Mouse (Mus musculus) adrenal gland, adult (tissue): ENCODE data around the gene Col5a3.

ENCODE experiments used
- DNase-seq, 2 experiments: peaks; one replicate each; pipeline ENCODE4 v3.0.0; 2022 to 2023; ENCODE audit warnings: low spot score in 1 of 2; ENCODE audit not compliant: inconsistent age in 2 of 2

The Col5a3 gene

DNA sequence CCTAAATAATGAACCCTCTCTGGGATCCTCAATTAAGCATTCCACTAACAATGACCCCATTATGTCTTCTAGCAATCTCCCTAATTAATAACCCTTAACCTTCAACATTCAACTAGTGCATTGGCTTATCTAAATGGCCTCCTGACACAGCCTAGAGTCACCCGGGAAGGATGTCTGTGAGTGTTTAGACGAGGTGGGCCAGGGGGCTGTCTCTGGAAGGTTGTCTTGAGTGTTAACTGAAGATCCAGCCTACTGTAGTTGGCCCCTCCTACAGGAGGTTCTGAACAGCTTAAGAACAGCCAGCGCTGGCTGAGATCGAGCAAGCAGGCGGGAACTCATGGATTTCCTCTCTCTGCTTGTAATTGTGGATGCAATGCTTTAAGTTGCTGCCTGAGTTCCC lies 9.2 kb downstream of the Col5a3 start:
- peak; percentile 56 to 82 for DNase-seq

GRCm38 (mm10) chr9:20805159-20805495 lies 9.7 kb downstream of the Col5a3 start:
- DNase-seq = peak; percentile 84 to 89

- peak; percentile 84 to 96 for DNase-seq
Measured at GRCm38 (mm10) chr9:20804266-20805158, 10.4 kb downstream of the Col5a3 start.

GRCm38 (mm10) chr9:20794108-20794806 lies 20.6 kb downstream of the Col5a3 start:
- peak; percentile 43 to 52 for DNase-seq

- no peak for DNase-seq
Measured at GRCm38 (mm10) chr9:20790345-20790744, 24.5 kb downstream of the Col5a3 start.

DNA sequence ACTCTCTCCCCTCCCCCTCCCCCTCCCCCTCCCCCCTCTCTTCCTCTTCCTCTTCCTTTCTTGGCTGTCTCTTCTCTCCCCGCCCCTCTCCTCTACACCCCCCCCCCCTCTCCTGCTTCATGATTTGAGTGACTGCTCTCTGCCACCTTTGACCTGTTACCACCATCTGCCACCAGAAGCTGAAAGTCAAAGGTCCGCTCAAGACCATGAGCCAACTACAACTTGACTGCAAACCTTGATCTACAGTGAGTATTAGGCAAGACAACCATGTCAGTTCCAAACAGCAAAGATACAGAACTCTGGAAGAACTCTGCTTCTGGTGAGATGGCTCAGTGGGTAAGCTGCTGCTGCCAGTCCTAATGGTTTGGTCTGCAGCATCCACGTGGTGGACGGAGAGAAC lies 25.2 kb downstream of the Col5a3 start:
- DNase-seq = no peak

DNA sequence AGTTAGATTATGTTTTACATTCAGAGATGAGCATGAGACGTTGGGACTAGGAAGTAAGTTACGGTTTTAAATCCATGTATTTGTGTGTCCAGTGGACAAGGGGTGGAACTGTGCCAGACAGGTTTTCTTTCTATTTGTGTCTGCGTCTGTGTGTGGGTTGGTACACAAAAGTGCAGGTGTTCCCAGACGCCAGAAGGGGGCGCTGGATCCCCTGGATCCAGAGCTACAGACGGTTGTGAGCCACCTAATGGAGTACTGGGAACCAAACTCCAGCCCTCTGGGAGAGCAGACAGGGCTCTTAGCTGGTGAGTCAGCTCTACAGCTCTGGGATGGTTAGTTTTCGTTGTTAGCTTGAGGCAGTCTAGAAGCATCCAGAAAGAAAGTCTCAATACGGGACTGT lies 26.9 kb downstream of the Col5a3 start:
- no peak for DNase-seq

DNA sequence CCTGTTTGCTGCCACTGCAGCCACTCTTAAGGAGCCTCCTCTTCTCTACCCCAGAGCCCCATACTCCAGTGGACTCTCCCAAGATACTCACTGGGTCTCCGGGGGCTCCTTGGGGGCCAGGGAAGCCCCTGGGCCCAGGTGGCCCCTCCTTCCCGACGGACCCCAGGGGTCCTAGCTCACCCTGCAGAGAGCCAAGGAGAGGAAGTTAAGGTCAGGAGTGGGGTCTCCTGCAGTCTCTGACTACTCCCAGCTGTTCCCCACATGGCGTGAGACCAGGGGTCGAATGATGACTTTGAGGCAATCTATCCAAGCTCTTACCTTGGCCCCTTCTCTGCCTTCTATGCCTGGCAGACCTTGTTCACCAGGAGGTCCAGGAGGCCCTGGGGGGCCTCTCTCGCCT lies 29.8 kb downstream of the Col5a3 start:
- no peak for DNase-seq

DNA sequence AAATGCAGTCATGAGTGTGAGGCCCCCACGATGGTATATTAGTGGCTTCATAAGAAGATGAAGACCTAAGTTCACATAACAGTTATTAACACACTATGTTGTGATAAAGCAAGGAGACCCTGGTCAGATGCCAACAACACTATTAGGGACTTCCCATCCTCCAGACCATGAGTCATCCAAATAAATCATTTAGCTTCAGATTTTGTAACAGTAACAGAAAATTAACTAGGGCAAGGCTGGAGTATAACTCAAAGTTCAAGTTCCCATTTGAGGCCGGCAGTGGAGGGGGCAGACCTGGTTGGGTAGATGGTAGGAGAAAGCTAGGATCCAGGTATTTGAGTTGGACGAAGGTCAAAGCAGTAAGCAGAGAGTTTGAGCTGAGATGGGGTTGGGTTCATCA lies 33.6 kb downstream of the Col5a3 start:
- peak; percentile 45 to 87 for DNase-seq

DNA sequence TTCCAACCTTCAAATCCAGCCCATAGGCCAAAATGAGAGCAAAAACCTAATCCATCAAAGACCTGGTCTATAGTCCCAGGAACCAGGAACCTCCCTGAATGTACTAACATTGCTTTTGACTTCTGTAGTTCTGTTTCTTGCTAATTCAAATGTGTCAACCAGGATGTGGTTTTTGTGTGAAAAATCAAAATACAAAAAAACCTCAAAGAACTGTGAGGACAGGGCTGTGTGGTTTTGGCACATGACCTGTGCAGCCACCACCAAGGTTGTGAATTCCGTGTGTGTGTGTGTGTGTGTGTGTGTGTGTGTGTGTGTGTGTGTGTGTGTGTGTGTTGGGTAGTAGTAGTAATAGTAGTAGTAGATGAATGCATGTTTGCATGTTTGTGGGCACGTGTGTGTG lies 49.6 kb downstream of the Col5a3 start:
- no peak for DNase-seq

- DNase-seq = no peak
Measured at GRCm38 (mm10) chr9:20763099-20763498, 51.8 kb downstream of the Col5a3 start.

GRCm38 (mm10) chr9:20762197-20762961 lies 52.5 kb downstream of the Col5a3 start:
- no peak for DNase-seq

DNA sequence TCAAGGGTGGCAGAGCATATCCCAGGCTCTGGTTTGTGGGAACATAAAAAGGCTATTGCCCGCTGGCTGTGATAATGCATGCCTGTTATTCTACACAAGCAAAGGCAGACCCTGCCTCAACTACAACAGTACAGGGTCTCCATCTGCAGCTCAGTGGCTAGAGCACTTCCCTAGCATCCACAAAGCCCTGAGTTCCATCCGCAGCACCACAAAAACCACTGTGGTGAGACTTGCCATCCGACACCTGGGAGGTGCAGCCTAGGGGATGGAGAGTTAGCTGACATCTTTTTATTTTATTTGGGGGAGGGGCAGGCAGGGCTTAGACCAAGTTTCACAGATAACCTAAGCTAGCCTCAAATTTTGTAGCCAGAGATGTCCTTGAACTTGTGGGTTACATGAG lies 53.5 kb downstream of the Col5a3 start:
- no peak for DNase-seq

DNA sequence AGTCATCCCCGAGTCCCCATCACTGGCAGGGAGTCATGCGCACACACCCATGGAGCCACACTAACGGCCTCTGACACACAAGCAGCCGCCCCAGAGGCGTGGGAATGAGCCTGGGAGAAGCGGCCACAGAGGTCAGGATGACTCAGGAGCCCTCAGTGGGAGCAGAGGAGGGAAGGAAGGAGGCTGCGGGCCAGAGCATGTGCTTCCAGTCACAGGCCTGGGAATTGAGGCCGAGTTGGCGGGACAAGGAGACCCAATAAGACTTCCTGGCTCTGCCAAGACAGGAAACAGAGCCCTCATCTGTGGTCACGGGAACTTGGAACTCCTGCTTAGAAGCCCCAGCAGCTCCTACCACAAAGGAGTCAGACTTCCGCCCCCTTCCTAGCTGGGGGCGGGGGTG lies 54.1 kb downstream of the Col5a3 start:
- DNase-seq = peak; percentile 84 to 90

DNA sequence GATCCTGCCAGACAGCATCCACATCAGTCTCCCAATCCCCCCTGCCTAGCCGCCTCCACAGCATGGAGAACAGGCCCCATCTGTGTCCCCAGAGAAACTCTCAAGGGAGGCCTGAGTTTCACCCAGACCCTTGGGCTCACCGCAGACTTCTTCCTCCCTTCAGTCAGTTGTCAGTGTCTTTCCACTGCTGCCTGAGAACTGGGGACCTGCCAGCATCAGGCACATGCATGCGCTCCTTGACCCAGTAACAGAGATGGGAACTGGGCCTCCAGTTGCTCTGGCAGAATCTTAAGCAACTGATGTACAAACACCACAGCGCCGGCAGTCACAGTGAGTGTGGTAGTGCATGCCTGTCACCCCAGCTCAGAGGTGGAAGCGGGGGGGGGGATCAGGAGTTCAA lies 56.0 kb downstream of the Col5a3 start:
- DNase-seq = peak in 1 of 2 experiments; percentile 62

DNA sequence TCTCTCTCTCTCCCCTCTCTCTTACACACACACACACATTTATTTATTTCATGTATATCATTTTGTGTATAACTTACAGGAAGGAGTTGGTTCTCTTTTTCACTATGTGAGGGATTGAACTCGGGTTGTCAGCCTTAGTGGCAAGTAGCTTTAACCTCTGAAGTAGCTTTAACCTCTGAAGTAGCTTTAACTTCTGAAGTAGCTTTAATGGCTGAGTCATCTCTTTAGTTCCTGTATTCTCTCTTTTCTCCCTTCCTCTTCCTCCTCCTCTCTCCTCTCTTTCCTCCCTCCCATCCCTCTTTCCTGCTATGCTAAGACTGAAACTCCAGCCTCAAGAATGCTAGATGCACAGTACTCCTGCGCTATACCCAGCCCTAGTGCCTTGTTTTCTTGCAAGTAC lies 56.6 kb downstream of the Col5a3 start:
- DNase-seq = no peak

DNA sequence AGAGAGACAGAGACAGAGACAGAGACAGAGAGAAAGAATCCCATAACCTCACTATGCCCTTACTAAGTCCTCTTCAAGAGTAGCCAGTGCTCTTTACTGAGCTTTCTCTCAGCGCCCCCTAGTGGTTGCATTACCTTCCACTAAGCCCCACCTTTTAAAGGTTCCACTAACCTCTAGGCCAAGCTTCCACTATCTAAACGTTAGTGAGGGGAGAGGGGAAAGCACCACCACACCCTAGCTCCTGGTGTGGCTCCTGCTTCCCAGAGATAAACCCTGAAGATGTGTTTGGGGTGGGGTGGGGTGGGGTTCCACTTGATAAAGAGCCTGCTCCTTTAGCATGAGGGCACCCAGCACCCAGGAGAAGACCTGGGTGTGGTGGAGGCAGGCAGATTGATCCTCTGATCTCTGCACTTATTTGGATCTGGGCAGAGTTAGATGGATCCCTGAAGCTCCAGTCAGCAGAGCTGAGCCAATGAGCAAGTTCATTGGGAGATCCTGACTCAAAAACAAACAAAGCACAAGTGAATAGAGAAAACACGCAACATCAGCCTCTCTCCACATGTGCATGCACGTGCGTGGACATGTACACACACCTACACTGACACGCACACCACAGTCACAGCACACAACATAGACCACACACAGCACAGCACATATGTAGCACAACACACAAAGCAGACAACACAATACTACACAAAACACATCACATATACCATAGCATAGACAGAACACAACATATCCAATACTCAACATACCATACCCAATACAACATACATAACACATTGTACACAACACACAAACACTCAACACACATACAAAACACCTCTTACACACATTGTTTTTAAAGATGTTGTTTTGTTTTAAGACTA lies 57.5 kb downstream of the Col5a3 start:
- peak; percentile 63 to 90 for DNase-seq

GRCm38 (mm10) chr9:20756081-20756700 lies 58.7 kb downstream of the Col5a3 start:
- no peak for DNase-seq

- DNase-seq = no peak
Measured at GRCm38 (mm10) chr9:20754335-20754734, 60.5 kb downstream of the Col5a3 start.

DNA sequence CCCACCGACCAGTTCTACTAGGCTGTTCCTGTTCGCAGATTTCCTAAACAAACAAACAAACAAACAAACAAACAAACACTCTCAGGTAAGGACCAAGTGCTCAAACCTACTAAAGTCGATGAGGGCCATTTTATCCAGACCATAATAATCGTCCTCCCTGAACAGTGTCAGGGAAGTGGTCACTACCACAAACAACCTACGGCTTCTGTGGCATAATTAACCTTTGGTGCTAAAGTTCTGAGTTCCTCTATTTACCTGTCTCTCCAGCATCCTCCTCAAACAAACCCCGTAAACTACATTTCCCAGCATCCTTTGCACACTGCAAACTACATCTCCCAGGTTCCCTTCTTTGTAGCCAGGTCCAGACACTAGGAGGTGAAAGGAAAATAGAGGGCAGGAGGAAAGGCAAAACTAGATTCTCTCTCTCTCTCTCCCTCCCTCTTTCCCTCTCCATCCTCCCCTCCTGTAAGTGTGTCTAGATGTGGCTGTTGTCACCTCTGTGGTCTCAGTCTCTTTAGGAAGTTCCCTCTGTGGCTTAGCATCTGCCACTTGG lies 63.3 kb downstream of the Col5a3 start:
- DNase-seq = peak in 1 of 2 experiments; percentile 64
